Mouse (Mus musculus) CH12.LX (cell line): ENCODE results near the gene Cdh13. TPM values are rescaled to one million over a fixed set of nuclear protein-coding genes. Genes with fewer than 3 reads are reported as not detected.

Experiments used
- DNase-seq: peaks from one replicate; pipeline ENCODE4 v3.0.0-alpha.2; 2013; ENCODE audit errors: extremely low read depth
- H3K27ac ChIP-seq: 2 replicates; pipeline ENCODE4 v1.5.1; 2012; ENCODE audit warnings: low read depth, mild to moderate bottlenecking, control low read depth, moderate library complexity; ENCODE audit not compliant: insufficient read depth
- H3K27me3 ChIP-seq: replicated peaks from 2 replicates; pipeline ENCODE3; 2012; ENCODE audit warnings: inconsistent platforms
- H3K36me3 ChIP-seq, 2 experiments: replicated peaks in 1 of 2; 2 replicates each; pipeline versions ENCODE3 to v1.6.1; 2012; ENCODE audit warnings: inconsistent platforms in 1 of 2, low read length in 1 of 2, mild to moderate bottlenecking in 1 of 2, mixed read lengths in 1 of 2, moderate library complexity in 1 of 2; ENCODE audit not compliant: control insufficient read depth in 1 of 2, insufficient read depth in 1 of 2
- H3K4me1 ChIP-seq, 2 experiments: 2 replicates each; pipeline ENCODE4 v1.6.1; 2012; ENCODE audit warnings: inconsistent platforms in 1 of 2, moderate library complexity in 1 of 2; ENCODE audit not compliant: insufficient read depth in 2 of 2, control insufficient read depth in 1 of 2
- H3K4me2 ChIP-seq: 2 replicates; pipeline ENCODE4 v1.6.1; 2012; ENCODE audit warnings: low read depth, mild to moderate bottlenecking, control low read depth; ENCODE audit not compliant: poor library complexity, insufficient read depth, severe bottlenecking
- H3K4me3 ChIP-seq, 3 experiments: fragments of 150-350 bp in 1 of 3; sonication (generic) in 1 of 3; replicated peaks in 1 of 3; 2 replicates each; pipeline versions ENCODE3 to v1.5.1; 2011 to 2012; ENCODE audit warnings: low read depth in 2 of 3, low read length in 2 of 3, mild to moderate bottlenecking in 2 of 3, moderate library complexity in 2 of 3, control low read depth in 1 of 3, improper control_type of control experiment in 1 of 3, inconsistent platforms in 1 of 3, mixed read lengths in 1 of 3; ENCODE audit not compliant: poor library complexity in 1 of 3
- H3K79me2 ChIP-seq: replicated peaks from 2 replicates; pipeline ENCODE4 v1.6.1; 2012; ENCODE audit warnings: mild to moderate bottlenecking, moderate library complexity; ENCODE audit not compliant: control insufficient read depth, poor library complexity, insufficient read depth, severe bottlenecking; ENCODE audit errors: extremely low read depth
- H3K9ac ChIP-seq: 2 replicates; pipeline ENCODE4 v1.6.1; 2012; ENCODE audit warnings: low read depth, mild to moderate bottlenecking, control low read depth, moderate library complexity; ENCODE audit not compliant: insufficient read depth
- H3K9me3 ChIP-seq: replicated peaks from 2 replicates; pipeline ENCODE3; 2012; ENCODE audit warnings: low read length, inconsistent platforms, mixed read lengths
- BHLHE40 ChIP-seq: IDR thresholded peaks from 2 replicates; pipeline ENCODE4 v1.6.1; 2011; ENCODE audit warnings: mild to moderate bottlenecking, low read depth, low read length, improper control_type of control experiment
- CHD1 ChIP-seq: IDR thresholded peaks from 2 replicates; pipeline ENCODE4 v1.6.1; 2012; ENCODE audit warnings: low read depth, low read length, improper control_type of control experiment, inconsistent platforms
- CHD2 ChIP-seq: IDR thresholded peaks from 2 replicates; pipeline ENCODE4 v1.6.1; 2011; ENCODE audit warnings: low read length, improper control_type of control experiment
- ELF1 ChIP-seq: IDR thresholded peaks from 2 replicates; pipeline ENCODE4 v1.6.1; 2014; ENCODE audit warnings: low read depth, mild to moderate bottlenecking, inconsistent platforms, low read length, improper control_type of control experiment
- EP300 ChIP-seq: IDR thresholded peaks from 2 replicates; pipeline ENCODE4 v1.6.1; 2011; ENCODE audit warnings: low read length, improper control_type of control experiment
- GABPA ChIP-seq: IDR thresholded peaks from 2 replicates; pipeline ENCODE4 v1.6.1; 2012; ENCODE audit warnings: low read depth, low read length, improper control_type of control experiment, inconsistent platforms; ENCODE audit not compliant: insufficient replicate concordance
- HCFC1 ChIP-seq: IDR thresholded peaks from 2 replicates; pipeline ENCODE4 v1.6.1; 2012; ENCODE audit warnings: low read depth, mild to moderate bottlenecking, inconsistent platforms, low read length, improper control_type of control experiment
- IRF4 ChIP-seq: IDR thresholded peaks from 2 replicates; pipeline ENCODE4 v1.6.1; 2014; ENCODE audit warnings: low read depth, mild to moderate bottlenecking, inconsistent platforms, low read length, improper control_type of control experiment
- JUN ChIP-seq: IDR thresholded peaks from 2 replicates; pipeline ENCODE4 v1.6.1; 2011; ENCODE audit warnings: low read depth, mild to moderate bottlenecking, low read length, improper control_type of control experiment, moderate library complexity; ENCODE audit not compliant: insufficient read depth
- MAFK ChIP-seq: IDR thresholded peaks from 2 replicates; pipeline ENCODE4 v1.6.1; 2011; ENCODE audit warnings: low read length, improper control_type of control experiment; ENCODE audit not compliant: insufficient replicate concordance
- MAX ChIP-seq: IDR thresholded peaks from 2 replicates; pipeline ENCODE4 v1.6.1; 2011; ENCODE audit warnings: low read length, improper control_type of control experiment
- MAZ ChIP-seq: IDR thresholded peaks from 2 replicates; pipeline ENCODE4 v1.6.1; 2012; ENCODE audit warnings: low read depth, mild to moderate bottlenecking, inconsistent platforms, low read length, improper control_type of control experiment, moderate library complexity
- MEF2A ChIP-seq: IDR thresholded peaks from 2 replicates; pipeline ENCODE4 v1.6.1; 2014; ENCODE audit warnings: low read depth, mild to moderate bottlenecking, inconsistent platforms, low read length, improper control_type of control experiment, borderline replicate concordance
- MXI1 ChIP-seq: IDR thresholded peaks from 2 replicates; pipeline ENCODE4 v1.6.1; 2011; ENCODE audit warnings: mild to moderate bottlenecking, low read depth, low read length, improper control_type of control experiment
- MYC ChIP-seq: IDR thresholded peaks from 2 replicates; pipeline ENCODE4 v1.6.1; 2011; ENCODE audit warnings: low read depth, mild to moderate bottlenecking, improper control_type of control experiment, low read length
- NELFE ChIP-seq: IDR thresholded peaks from 2 replicates; pipeline ENCODE4 v1.6.1; 2011; ENCODE audit warnings: low read depth, low read length, improper control_type of control experiment
- NRF1 ChIP-seq: IDR thresholded peaks from 2 replicates; pipeline ENCODE4 v1.6.1; 2014; ENCODE audit warnings: low read depth, mild to moderate bottlenecking, inconsistent platforms, low read length, improper control_type of control experiment, moderate library complexity
- PAX5 ChIP-seq: IDR thresholded peaks from 2 replicates; pipeline ENCODE4 v1.6.1; 2012; ENCODE audit warnings: low read length, inconsistent platforms, mixed read lengths
- POLR2A ChIP-seq: IDR thresholded peaks from 2 replicates; pipeline ENCODE4 v1.6.1; 2011; ENCODE audit warnings: low read depth, mild to moderate bottlenecking, improper control_type of control experiment, low read length
- POLR2AphosphoS2 ChIP-seq: IDR thresholded peaks from 2 replicates; pipeline ENCODE4 v1.6.1; 2011; ENCODE audit warnings: low read depth, low read length, improper control_type of control experiment
- TBP ChIP-seq: conservative IDR thresholded peaks from 2 replicates; pipeline ENCODE4 v1.6.1; 2011; ENCODE audit warnings: low read depth, low read length, improper control_type of control experiment
- TCF12 ChIP-seq: IDR thresholded peaks from 2 replicates; pipeline ENCODE4 v1.6.1; 2014; ENCODE audit warnings: low read depth, mild to moderate bottlenecking, inconsistent platforms, low read length, improper control_type of control experiment
- UBTF ChIP-seq: IDR thresholded peaks from 2 replicates; pipeline ENCODE4 v1.6.1; 2012; ENCODE audit warnings: low read depth, mild to moderate bottlenecking, inconsistent platforms, low read length, improper control_type of control experiment, moderate library complexity
- ZC3H11A ChIP-seq: IDR thresholded peaks from 2 replicates; pipeline ENCODE4 v1.6.1; 2012; ENCODE audit warnings: low read depth, mild to moderate bottlenecking, inconsistent platforms, low read length, improper control_type of control experiment
- ZMIZ1 ChIP-seq: IDR thresholded peaks from 2 replicates; pipeline ENCODE4 v1.6.1; 2012; ENCODE audit warnings: low read depth, mild to moderate bottlenecking, inconsistent platforms, low read length, improper control_type of control experiment
- ZNF384 ChIP-seq: IDR thresholded peaks from 2 replicates; pipeline ENCODE4 v1.6.1; 2012; ENCODE audit warnings: low read depth, low read length, improper control_type of control experiment, inconsistent platforms
- dilution Hi-C: fragments of 300-500 bp; cut with MboI; formaldehyde crosslinking; loops from 2 replicates; pipeline ENCODE4 v1.14.3; 2020; ENCODE audit warnings: low sequenced_read_pairs; ENCODE audit not compliant: extremely low pct_unique_long_range_greater_than_20kb, extremely low pct_ligation_motif_present
- in situ Hi-C: fragments of 300-500 bp; cut with MboI; formaldehyde crosslinking; loops from 3 replicates; pipeline ENCODE4 v1.14.3; 2019; ENCODE audit warnings: low sequenced_read_pairs, low pct_ligation_motif_present, low pct_unique_long_range_greater_than_20kb, mixed read lengths
- polyA plus RNA-seq: library from polyadenylated mRNA; unstranded; fragments of >175 nt; gene quantifications from 2 replicates; pipeline ENCODE4 v1.2.1, GENCODE M21; 2012; ENCODE audit warnings: low read depth; ENCODE audit not compliant: insufficient read length
- total RNA-seq, 2 experiments: library from RNA; depleted of rRNA; stranded (reverse); fragments of 300-350 nt in 1 of 2; fragments of >200 nt in 1 of 2; gene quantifications; 2 replicates each; pipeline ENCODE4 v1.2.3; 2012 to 2014

Gene Cdh13
- total and polyA plus RNA-seq, 3 experiments, result not detected

DNA sequence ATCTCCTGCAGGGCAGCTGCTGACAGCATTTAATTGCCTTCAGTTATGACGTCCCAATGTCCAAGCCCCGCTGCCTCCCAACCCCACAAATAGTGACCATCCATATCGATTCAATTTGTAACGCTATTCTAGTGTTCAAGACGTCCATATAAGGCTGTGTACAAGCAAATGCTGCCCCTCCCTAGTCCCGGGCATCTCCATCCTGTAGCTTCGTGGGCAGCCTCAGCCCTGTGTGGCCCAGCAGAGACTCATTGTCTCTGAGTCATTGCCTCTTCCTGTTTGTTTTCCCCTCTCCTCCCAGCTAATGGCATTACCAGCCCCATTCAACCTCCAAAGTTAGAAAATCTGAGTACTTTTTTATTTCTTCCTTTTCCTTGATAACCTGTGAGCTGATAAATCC, 66.6 kb downstream of the Cdh13 start:
- Histone ChIP-seq H3K9me3 (peaks cover 89% of the 10 kb centered on the region), H3K9ac (no peak overlapping the region), H3K79me2 (no peaks in the 10 kb centered on the region), H3K27me3 (no peaks in the 10 kb centered on the region), H3K4me2 (no peak overlapping the region), H3K4me3 (no peak overlapping the region), H3K27ac (no peak overlapping the region), H3K36me3 (no peaks in the 10 kb centered on the region), H3K4me1 (no peaks in the 10 kb centered on the region)
- dilution Hi-C loops (no loop called here), in situ Hi-C loops (no loop called here)
- TF ChIP-seq TCF12, result no peak
- DNase-seq, result no peak

DNA sequence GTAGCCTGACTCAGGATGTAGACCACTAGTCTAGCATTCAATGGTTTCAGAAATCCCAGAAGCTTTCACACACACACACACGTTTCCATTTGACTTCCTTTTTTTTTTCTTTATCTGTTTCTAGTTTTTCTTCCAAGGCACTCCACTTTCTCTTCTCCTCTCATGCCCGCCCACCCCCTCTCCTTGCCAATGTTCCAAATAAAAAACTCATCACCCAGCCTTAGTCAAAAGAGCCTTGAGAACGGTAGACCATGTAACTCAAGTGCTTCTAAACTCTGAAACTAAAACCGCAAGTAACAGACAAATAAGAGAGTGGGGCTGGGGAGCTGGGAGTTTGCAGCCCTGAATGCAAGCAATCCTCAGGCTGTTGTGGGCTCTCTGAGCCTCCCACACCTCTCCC, 69.5 kb downstream of the Cdh13 start:
- no peak overlapping the region for H3K4me2 ChIP-seq
- H3K4me3 ChIP-seq, result no peak overlapping the region
- H3K36me3 ChIP-seq, result no peaks in the 10 kb centered on the region
- in situ Hi-C loops (no loop called here), dilution Hi-C loops (no loop called here)
- H3K4me1 ChIP-seq, result no peaks in the 10 kb centered on the region
- TF ChIP-seq PAX5, result no peak
- TF ChIP-seq CHD1, result no peak
- TF ChIP-seq CHD2, result no peak
- TF ChIP-seq MEF2A, result no peak
- no peak for TF ChIP-seq ZNF384
- TF ChIP-seq BHLHE40, result no peak
- no peak for TF ChIP-seq MXI1
- no peak for TF ChIP-seq TBP
- H3K9ac ChIP-seq, result no peak overlapping the region
- no peaks in the 10 kb centered on the region for H3K27me3 ChIP-seq
- H3K27ac ChIP-seq, result no peak overlapping the region
- no peak for DNase-seq
- H3K9me3 ChIP-seq, result peaks cover 90% of the 10 kb centered on the region
- no peaks in the 10 kb centered on the region for H3K79me2 ChIP-seq

DNA sequence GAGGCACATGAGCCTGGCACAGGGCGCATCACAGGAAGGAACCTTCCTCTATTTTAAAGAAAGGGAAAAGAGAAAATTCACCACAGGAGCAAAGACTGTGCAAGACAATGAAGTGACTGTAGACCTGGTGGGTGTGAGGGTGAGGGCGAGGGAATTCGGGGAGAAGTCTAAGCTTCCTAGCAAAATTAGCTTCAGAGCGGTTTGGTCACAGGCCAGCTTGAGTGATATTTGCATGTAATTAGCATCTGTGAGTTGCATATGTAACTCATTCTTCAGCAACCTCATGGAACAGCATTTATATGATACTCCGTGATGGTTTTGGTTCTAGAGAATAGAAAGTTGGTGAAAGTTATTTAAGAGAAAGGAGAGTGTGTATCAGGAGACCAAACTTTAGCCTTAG, 73.5 kb downstream of the Cdh13 start:
- Histone ChIP-seq H3K4me3 (no peak overlapping the region), H3K9ac (no peak overlapping the region), H3K27ac (no peak overlapping the region), H3K36me3 (no peaks in the 10 kb centered on the region), H3K79me2 (no peaks in the 10 kb centered on the region), H3K27me3 (no peaks in the 10 kb centered on the region), H3K9me3 (peaks cover 83% of the 10 kb centered on the region), H3K4me2 (no peak overlapping the region), H3K4me1 (no peaks in the 10 kb centered on the region)
- DNase-seq, result no peak
- dilution Hi-C loops, result no loop called here
- TF ChIP-seq PAX5 (no peak), EP300 (no peak), MYC (no peak), POLR2AphosphoS2 (no peak), ELF1 (no peak), JUN (no peak), MAZ (no peak), GABPA (no peak), ZC3H11A (no peak), UBTF (no peak), HCFC1 (no peak), IRF4 (no peak), NRF1 (no peak), ZNF384 (no peak), NELFE (no peak), MAX (no peak), POLR2A (no peak), ZMIZ1 (no peak), BHLHE40 (no peak), MAFK (no peak)
- TF ChIP-seq, all 38 proteins: peak for 0
- in situ Hi-C loops, result no loop called here
